Mouse (Mus musculus): ENCODE measurements at regions not wholly inside any gene's neighbourhood (a gene's known extent, or its start where the extent isn't known, plus 50 kb on each side); places are given as distances from the start of the nearest gene placed in this dataset.

DNA sequence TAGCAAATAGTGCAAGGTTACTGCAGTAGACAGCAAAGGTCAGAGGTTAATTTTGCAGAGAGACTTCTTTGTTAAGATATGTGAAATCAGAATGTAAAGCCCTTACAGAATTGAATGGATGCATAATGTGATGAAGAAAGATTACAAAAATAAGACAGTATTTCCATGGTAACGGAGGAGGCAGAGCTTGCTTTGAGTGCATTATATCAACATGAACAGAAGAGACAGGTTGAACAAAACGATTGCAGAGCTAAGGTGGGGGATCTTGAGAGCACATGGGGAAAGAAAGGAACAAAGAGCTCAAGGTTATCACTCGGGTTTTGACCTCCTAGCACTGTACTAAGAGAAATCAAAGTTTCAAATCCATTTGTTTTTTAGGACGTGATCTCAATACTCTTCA is 106.2 kb upstream of the Rap2b start:
- no peak for DNase-seq (ENCODE audit: low spot score in 2 of 2)

DNA sequence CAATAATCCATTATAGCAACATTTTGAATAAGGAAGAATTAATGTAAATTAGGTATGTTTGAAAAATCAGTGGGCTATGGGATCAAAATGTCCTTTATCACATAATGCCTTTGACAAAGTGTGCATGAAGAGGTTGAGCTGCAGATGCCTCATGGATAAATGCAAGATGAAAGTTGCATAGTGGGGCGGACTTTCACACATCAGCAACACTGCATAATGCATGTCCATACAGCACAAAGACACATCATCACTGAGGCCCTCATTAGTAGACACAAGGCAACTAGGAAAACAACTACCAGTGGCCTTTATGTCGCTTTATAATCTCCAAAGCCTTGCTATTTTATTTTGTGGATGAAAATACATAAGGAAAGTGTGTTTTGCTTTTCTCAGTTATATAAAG is 105.8 kb upstream of the Rap2b start:
- no peak for DNase-seq (ENCODE audit: low spot score in 2 of 2)

DNA sequence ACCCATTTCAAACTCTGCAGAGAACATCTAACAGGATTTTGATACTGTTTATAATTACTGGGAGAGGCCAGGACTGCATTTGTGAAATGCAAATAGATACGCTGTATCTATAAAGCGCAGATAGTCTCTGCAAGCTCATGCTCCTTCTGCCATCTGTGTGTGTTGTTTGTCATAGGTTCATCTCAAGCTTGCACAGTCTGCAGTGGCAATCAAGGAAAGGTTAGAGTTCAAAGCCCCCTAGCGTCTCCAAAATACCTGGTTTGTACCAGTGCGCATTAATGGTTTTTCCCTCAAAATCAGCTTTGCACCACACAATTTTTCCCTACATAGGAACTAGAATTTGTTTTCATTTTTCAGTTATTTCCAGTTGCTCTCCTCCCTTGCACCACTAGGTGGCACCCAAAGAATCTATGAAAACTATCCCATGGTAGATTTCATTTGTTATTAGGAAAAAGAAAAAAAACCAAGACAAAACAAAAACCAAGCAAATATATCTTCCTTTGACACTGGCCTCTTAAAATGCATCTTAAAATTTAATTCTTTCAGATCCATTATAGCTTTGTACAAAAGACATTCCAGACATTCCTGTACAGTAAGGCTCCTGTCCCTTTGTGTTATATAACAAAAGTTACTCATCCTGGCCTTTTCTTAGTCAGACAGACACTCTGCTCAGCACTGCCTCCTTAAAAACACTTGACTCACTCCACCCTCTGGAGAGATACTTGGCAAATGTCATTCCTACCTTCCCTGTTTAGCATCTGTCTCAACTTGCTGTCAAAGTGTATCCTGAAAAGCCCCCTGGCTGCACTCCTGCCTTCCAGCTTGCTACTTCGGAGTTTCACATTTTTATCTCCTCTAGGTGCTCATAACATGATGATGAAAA is 92.7 kb upstream of the Rap2b start:
- peak; percentile 3 to 6 for DNase-seq (ENCODE audit: low spot score in 2 of 2)

DNA sequence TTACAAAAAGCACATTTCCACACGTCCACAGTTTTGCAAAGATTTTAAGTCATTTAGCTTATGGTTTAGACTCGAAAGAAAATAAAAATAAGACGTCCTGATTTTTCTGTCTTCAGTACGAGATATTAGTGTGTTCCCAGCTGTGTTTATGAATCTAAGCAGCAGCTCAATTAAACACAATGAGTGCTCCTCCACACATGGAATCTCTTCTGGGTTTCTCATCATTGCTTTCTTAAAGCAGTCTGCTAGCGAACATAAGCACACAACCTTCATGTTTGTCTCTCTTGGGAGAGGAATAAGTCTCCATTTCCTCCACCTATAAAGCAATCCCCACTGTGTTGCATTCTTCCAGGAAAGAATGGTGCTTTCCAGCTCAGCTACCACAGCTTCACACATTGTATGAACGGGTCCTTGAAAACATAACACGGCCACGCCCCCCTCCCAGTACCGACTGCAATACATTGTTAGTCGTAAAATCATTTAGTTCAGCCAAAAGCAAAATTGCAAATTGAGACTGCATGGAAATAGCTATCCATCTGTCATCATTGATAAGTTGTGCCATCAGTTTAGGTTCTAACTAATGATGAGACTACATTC is 75.4 kb upstream of the Rap2b start:
- DNase-seq (ENCODE audit: low spot score in 2 of 2), result no peak

DNA sequence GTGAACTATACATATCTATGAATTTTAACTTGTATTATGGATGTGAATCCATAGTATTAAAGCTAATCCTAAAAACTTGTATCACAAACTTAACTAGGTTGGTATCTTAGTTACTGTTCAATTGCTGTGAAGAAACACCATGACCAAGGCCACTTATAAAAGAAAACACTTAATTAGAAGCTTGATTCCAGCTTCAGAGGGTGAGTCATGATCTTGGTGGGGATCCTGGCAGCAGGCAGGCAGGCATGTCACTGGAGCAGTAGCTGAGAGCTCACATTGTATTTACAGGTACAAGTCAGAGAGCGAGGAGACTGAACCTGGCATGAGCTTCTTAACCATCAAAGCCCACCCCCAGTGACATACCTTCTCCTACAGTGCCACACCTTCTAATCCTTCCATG is 73.2 kb upstream of the Rap2b start:
- DNase-seq (ENCODE audit: low spot score in 2 of 2), result no peak

DNA sequence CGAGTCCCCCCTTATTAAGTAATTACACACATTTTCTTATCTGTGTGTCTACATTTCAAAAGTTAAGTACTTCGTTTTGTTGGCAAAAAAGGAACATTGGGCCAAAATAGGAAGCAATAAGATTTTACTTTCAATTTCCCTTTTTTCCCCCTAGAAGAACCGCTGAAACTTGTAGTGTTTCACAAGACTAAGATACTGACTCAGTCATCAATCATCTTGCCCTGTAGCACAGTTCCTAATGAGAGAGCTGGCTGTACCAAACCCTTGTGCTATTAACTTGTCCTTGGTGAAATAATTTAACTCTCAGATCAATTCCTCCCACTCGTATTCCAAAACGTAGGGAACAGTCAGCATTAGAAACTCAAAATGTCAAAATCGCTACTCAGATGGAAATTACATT is 66.6 kb upstream of the Rap2b start:
- DNase-seq (ENCODE audit: low spot score in 2 of 2), result no peak

DNA sequence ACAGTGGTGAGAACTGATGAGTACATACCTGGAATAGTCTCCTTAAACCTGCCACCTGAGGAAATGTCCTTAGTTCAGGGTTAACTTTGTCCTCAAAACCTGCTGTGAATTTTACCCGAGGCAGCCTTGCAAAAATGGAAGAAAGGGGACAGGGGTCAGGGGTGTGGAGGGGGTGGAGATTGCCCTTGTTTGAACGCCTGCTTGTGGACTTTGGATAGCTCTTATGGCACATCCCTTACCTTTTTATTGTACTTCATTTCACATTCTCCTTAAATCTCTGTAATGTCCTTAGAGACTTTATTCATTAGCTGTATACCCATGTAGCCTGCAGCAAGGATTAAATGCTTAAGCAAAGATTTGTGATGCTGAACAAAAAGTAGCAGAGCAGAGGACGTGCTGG is 64.1 kb upstream of the Rap2b start:
- DNase-seq (ENCODE audit: low spot score in 2 of 2), result no peak

DNA sequence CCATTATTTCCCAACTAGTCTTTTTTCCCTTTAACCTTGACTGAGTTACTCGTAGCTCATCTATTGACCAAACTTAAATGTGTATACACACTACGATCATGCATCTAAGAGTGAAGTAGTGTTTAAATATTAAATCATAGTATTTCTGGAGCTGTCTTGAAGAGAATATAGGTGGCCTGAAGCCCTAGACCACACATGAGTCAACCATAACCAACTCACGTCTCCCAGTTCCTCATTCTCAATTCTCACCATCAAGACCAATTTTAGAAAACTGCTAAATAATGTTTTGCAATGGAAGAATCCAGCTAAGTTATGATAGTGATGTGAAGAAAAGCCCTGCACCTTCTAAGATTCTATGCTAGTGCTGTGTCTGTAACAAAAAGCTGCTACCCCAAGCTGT is 59.2 kb upstream of the Rap2b start:
- DNase-seq (ENCODE audit: low spot score in 2 of 2), result no peak

DNA sequence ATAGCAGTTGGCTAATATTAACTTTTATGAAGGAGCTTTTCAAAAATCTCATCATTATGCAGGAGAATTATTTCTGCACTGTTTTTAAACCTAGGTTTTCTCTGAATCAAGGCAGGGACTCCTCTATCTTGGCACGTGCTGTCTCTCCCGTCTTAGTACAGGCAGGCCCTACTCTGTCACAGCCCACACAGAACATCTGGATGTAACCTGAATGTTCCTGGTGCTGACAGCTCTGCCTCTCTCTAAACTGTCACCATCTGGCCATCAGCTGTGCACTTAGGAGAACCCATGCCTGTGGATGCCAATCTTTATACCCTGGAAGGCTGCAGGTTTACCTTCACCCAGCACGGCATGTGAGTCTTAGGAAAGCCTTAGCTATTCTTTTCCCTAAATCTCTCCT is 58.0 kb upstream of the Rap2b start:
- no peak for DNase-seq (ENCODE audit: low spot score in 2 of 2)

DNA sequence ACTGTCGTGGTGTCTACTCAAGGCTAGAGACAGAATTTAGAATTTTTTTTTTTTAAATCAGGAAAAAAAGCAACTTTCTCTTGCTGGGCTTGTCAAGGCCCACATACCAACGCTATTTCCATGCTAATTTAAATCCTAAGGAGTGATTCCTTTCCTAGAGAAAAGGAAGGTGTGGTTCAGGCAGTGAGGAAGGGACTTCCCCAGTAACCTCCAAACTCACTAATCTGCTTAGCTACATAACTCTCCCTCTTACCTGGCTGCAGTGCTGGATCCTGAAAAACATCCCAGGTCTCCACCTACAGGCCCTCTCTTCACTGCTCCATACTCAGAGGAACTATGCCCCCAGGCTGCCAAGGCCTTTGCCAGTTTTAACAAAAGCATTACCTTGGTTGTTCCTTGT is 55.1 kb upstream of the Rap2b start:
- no peak for DNase-seq (ENCODE audit: low spot score in 2 of 2)

DNA sequence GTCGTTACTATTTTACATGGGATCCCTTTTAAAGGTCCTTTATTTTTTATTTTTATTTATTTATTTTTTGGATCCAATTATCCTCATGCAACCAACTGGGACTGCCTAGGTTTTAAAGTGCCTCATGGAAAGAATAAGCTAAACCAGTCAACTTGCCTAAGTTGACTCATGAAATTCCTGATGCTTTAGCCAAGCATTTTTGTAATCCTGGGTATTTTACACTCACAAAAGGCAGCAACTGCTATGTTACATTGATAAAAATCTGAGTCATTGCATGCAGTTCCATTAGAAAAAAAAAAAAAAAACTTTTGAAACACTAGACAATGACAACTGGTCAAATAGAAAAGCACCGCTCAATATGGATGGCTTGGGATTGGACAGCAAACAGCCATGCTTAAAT is 52.7 kb upstream of the Rap2b start:
- no peak for DNase-seq (ENCODE audit: low spot score in 2 of 2)

DNA sequence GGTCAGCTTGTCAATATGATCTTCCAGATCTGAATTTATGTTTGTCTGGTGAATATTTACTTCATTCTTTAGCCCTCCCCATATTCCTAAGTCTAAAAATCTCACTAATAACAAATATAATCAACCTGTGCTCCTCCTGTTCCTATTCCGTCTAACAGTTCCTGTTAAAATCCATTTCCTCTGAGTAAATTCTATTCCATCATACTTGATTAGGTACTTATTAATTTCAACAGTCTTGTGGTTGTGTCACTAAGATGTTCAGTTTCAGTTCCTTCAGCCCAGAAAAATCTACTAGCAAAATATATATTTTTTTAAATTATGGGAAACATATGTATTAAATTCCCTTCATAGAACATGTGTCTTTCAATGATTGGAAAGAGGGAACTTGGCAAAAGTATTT is 52.2 kb upstream of the Rap2b start:
- DNase-seq (ENCODE audit: low spot score in 2 of 2), result no peak
